Mouse (Mus musculus) heart, adult 2 months (tissue): ENCODE results near the gene Fam71f2. TPM values are rescaled to one million over a fixed set of nuclear protein-coding genes. Genes with fewer than 3 reads are reported as not detected.

Source experiments
- DNase-seq, 2 experiments: peaks; one replicate each; pipeline ENCODE4 v3.0.0; 2021
- H3K27ac ChIP-seq: fragments of 200-600 bp; 2 replicates; pipeline ENCODE4 v1.8.1; 2022
- H3K27me3 ChIP-seq: fragments of 200-500 bp; 2 replicates; pipeline ENCODE4 v1.6.1; 2012; ENCODE audit warnings: mild to moderate bottlenecking, low read length, inconsistent platforms, mixed read lengths; ENCODE audit not compliant: control insufficient read depth, insufficient read depth
- H3K36me3 ChIP-seq: fragments of 200-500 bp; 2 replicates; pipeline ENCODE4 v1.6.1; 2012; ENCODE audit warnings: low read length, inconsistent platforms; ENCODE audit not compliant: control insufficient read depth, insufficient read depth
- H3K4me1 ChIP-seq: fragments of 200-500 bp; 2 replicates; pipeline ENCODE4 v1.6.1; 2011; ENCODE audit warnings: low read length; ENCODE audit not compliant: control insufficient read depth, insufficient read depth
- H3K4me3 ChIP-seq: fragments of 200-600 bp; 2 replicates; pipeline ENCODE4 v1.8.1; 2022
- H3K79me2 ChIP-seq: fragments of 200-500 bp; replicated peaks from 2 replicates; pipeline ENCODE4 v1.6.1; 2012; ENCODE audit warnings: mild to moderate bottlenecking, inconsistent platforms, low read length, moderate library complexity, mixed read lengths; ENCODE audit not compliant: control insufficient read depth, insufficient read depth
- H3K9ac ChIP-seq: fragments of 200-500 bp; 2 replicates; pipeline ENCODE4 v1.6.1; 2012; ENCODE audit warnings: low read depth, mild to moderate bottlenecking, control low read depth, inconsistent platforms, low read length, mixed read lengths
- CTCF ChIP-seq: fragments of 200-600 bp; IDR thresholded peaks from 2 replicates; pipeline ENCODE4 v1.8.1; 2022; ENCODE audit warnings: antibody characterized with exemption, mild to moderate bottlenecking, moderate library complexity
- EP300 ChIP-seq: fragments of 200-500 bp; IDR thresholded peaks from 2 replicates; pipeline ENCODE4 v1.6.1; 2011; ENCODE audit warnings: low read depth, low read length, control low read depth; ENCODE audit not compliant: insufficient read depth
- POLR2A ChIP-seq: fragments of 200-500 bp; IDR thresholded peaks from 2 replicates; pipeline ENCODE4 v1.6.1; 2011; ENCODE audit warnings: mild to moderate bottlenecking, low read depth, low read length, control low read depth; ENCODE audit not compliant: insufficient read depth
- WGBS: fragments of 180-500 bp; shearing (Covaris S2); methylation state at CpG from one replicate; pipeline ENCODE4 v1.1.7; 2018; 5-methylcytosine and 5-hydroxymethylcytosine counted together
- intact Hi-C: fragments of 180-260 bp; cut with DNase I; formaldehyde crosslinking; loops from one replicate; pipeline ENCODE4 v1.15.1; 2025
- long read RNA-seq: library from polyadenylated mRNA; stranded (forward); transcript quantifications from one replicate; pipeline ENCODE4 v2.0.0, GENCODE M21; 2021
- polyA plus RNA-seq: library from polyadenylated mRNA; depleted of rRNA; stranded (reverse); fragments of >200 nt; gene quantifications from 2 replicates; pipeline ENCODE4 v1.2.3, GENCODE M21; 2012; rRNA removed
- total RNA-seq, 2 experiments: library from RNA; stranded (reverse); gene quantifications; 2 replicates each; pipeline ENCODE4 v1.2.3; 2021

The Fam71f2 gene
- total RNA-seq (not detected), polyA plus RNA-seq (0.70 and 1.4 TPM in 2 replicates)
- long read RNA-seq: 0 reads

- Histone ChIP-seq H3K9ac (no peak within 1 kb of the TSS), H3K4me1 (peaks cover 2% of the 10 kb centered on the region)
These were observed at the start of gene Fam71f2 for GRCm38 (mm10) chr6:29279293-29279692. TSS of gene Fam71f2 (plus strand) at chr6:29279593.

GRCm38 (mm10) chr6:29230386-29230785, 49.0 kb upstream of the Fam71f2 start:
- no peak for TF ChIP-seq POLR2A
- TF ChIP-seq CTCF: no peak
- TF ChIP-seq EP300: no peak
- intact Hi-C loops: no loop called here

More at GRCm38 (mm10) chr6:29279293-29279692, at the start of gene Fam71f2:
- Histone ChIP-seq H3K36me3 (no peaks in the 10 kb centered on the region), H3K4me3 (no peak within 1 kb of the TSS), H3K79me2 (no peaks in the 10 kb centered on the region), H3K27me3 (no peaks in the 10 kb centered on the region), H3K27ac (peak within 1 kb of the TSS; percentile 41)
- TF ChIP-seq POLR2A (no peak), CTCF (no peak; the same call in 1 of the 2 replicates), EP300 (no peak)
- DNase-seq: no peak
- intact Hi-C loops: loop anchor here (1.0 to 10.0 kb wide), 4 partner anchors 38 to 1416 kb away; partner anchors contain the start of gene Cep41
- 82% methylated on average over 8 of the region's 8 CpGs for WGBS

DNA sequence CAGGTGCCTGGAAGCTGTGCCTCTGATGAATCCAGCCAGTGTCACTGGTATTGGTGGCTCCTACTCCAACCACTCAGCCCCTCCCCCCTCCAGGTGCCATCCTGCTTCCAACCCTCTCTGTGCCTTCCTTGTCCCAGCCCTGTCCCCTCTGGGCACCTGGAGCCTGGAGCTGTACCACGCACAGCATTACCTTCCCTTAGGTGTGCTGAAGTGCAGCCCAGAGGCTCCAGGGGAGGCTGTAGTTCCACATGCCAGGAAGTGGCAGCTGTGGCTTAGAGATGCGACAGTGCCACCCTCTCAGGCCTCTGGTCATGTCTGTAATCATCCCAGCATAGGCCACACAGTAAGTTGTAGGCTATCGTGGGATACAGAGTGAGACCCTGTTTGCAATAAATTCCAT, 47.6 kb upstream of the Fam71f2 start:
- TF ChIP-seq CTCF (no peak), POLR2A (no peak), EP300 (no peak)
- H3K4me3 ChIP-seq: no peak overlapping the region
- no peak overlapping the region for H3K27ac ChIP-seq
- no peak overlapping the region for H3K9ac ChIP-seq
- WGBS: 84% methylated on average over 3 of the region's 3 CpGs
- DNase-seq: no peak
- no peaks in the 10 kb centered on the region for H3K27me3 ChIP-seq
- intact Hi-C loops: no loop called here
- no peaks in the 10 kb centered on the region for H3K4me1 ChIP-seq
- H3K79me2 ChIP-seq: no peaks in the 10 kb centered on the region
- no peaks in the 10 kb centered on the region for H3K36me3 ChIP-seq

More at GRCm38 (mm10) chr6:29230386-29230785, 49.0 kb upstream of the Fam71f2 start:
- H3K27ac ChIP-seq: no peak overlapping the region
- H3K27me3 ChIP-seq: no peaks in the 10 kb centered on the region
- no peak overlapping the region for H3K4me3 ChIP-seq
- 72% methylated on average over 6 of the region's 6 CpGs for WGBS
- no peak overlapping the region for H3K9ac ChIP-seq
- no peak for DNase-seq
- no peaks in the 10 kb centered on the region for H3K36me3 ChIP-seq
- H3K79me2 ChIP-seq: no peaks in the 10 kb centered on the region
- H3K4me1 ChIP-seq: no peaks in the 10 kb centered on the region

DNA sequence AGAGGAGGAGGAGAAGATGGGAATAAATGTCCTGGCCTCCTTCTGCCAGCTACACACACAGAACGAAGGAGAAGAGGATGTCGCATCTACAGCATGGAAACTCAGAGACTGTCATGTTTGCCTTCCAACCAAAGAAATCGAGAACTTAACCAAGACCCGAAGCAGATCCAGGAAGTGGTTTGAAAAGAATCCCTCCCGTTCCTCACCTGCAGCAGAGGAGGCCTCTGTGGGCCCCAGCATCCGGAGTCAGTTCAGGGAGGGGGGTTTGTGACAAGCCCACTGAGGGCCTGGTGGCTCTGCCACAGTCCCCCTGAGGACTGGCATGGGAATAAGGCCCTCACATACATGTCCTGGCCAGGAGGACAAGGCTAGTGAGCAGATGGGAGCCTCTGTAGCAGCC, 47.1 kb upstream of the Fam71f2 start:
- Histone ChIP-seq H3K9ac (no peak overlapping the region), H3K36me3 (no peaks in the 10 kb centered on the region), H3K4me3 (no peak overlapping the region), H3K79me2 (no peaks in the 10 kb centered on the region), H3K27me3 (no peaks in the 10 kb centered on the region), H3K27ac (no peak overlapping the region), H3K4me1 (no peaks in the 10 kb centered on the region)
- intact Hi-C loops: no loop called here
- no peak for DNase-seq
- WGBS: 66% methylated on average over 6 of the region's 6 CpGs
- no peak for TF ChIP-seq CTCF
- no peak for TF ChIP-seq EP300
- no peak for TF ChIP-seq POLR2A

- H3K27ac ChIP-seq: no peak overlapping the region
- H3K4me1 ChIP-seq: no peaks in the 10 kb centered on the region
- H3K4me3 ChIP-seq: no peak overlapping the region
- no peaks in the 10 kb centered on the region for H3K36me3 ChIP-seq
- 65% methylated on average over 3 of the region's 3 CpGs for WGBS
- no peak overlapping the region for H3K9ac ChIP-seq
- intact Hi-C loops: no loop called here
- H3K79me2 ChIP-seq: no peaks in the 10 kb centered on the region
- H3K27me3 ChIP-seq: no peaks in the 10 kb centered on the region
- no peak for TF ChIP-seq EP300
- no peak for TF ChIP-seq CTCF
- no peak for DNase-seq
These were observed 45.7 kb upstream of the Fam71f2 start for GRCm38 (mm10) chr6:29233710-29234109.

- 34% methylated on average over 8 of the region's 8 CpGs for WGBS
- Histone ChIP-seq H3K4me3 (no peak overlapping the region), H3K36me3 (no peaks in the 10 kb centered on the region), H3K79me2 (no peaks in the 10 kb centered on the region), H3K27ac (no peak overlapping the region), H3K27me3 (no peaks in the 10 kb centered on the region), H3K4me1 (no peaks in the 10 kb centered on the region), H3K9ac (no peak overlapping the region)
- no peak for TF ChIP-seq EP300
- TF ChIP-seq CTCF: peak; percentile 75
- no peak for TF ChIP-seq POLR2A
- DNase-seq: no peak
- intact Hi-C loops: no loop called here
These were observed 45.1 kb upstream of the Fam71f2 start for GRCm38 (mm10) chr6:29234272-29234671.
